Mouse (Mus musculus): ENCODE data around the gene Ppdpf. TPM values are rescaled to one million over a fixed set of nuclear protein-coding genes. Genes with fewer than 3 reads are reported as not detected.

The Ppdpf gene
- polyA plus RNA-seq, 1 experiment from 2014 or later = 101 TPM

GRCm38 (mm10) chr2:181153131-181153530 lies 33.9 kb upstream of the Ppdpf start:
- Histone ChIP-seq H3K27ac (no peak overlapping the region), H3K36me3 (no peaks in the 10 kb centered on the region), H3K4me2 (no peak overlapping the region), H3K4me3 (replicated peaks) (no peak overlapping the region), H3K27me3 (peaks cover 84% of the 10 kb centered on the region), H3K9ac (no peak overlapping the region), H3K4me1 (replicated peaks) (no peaks in the 10 kb centered on the region), H3K9me3 (replicated peaks) (no peaks in the 10 kb centered on the region)
- ATAC-seq (ENCODE audit: low read depth) (no peak), DNase-seq (no peak)
- 59% methylated on average over 1 of the region's 1 CpGs for WGBS (ENCODE audit: insufficient replicate concordance)

- Histone ChIP-seq H3K4me2 (no peak overlapping the region), H3K4me3 (replicated peaks) (no peak overlapping the region), H3K27ac (no peak overlapping the region), H3K9ac (no peak overlapping the region), H3K4me1 (replicated peaks) (no peaks in the 10 kb centered on the region), H3K36me3 (no peaks in the 10 kb centered on the region), H3K9me3 (replicated peaks) (no peaks in the 10 kb centered on the region), H3K27me3 (peaks cover 84% of the 10 kb centered on the region)
- ATAC-seq (ENCODE audit: low read depth) = no peak
- 4% methylated on average over 1 of the region's 1 CpGs for WGBS (ENCODE audit: insufficient replicate concordance)
- DNase-seq = no peak
These were observed 33.2 kb upstream of the Ppdpf start for GRCm38 (mm10) chr2:181153837-181154236.

- Histone ChIP-seq H3K9ac (no peak overlapping the region), H3K36me3 (no peaks in the 10 kb centered on the region), H3K4me1 (replicated peaks) (no peaks in the 10 kb centered on the region), H3K9me3 (replicated peaks) (no peaks in the 10 kb centered on the region), H3K4me2 (no peak overlapping the region), H3K27ac (no peak overlapping the region), H3K27me3 (peaks cover 83% of the 10 kb centered on the region), H3K4me3 (replicated peaks) (no peak overlapping the region)
- WGBS (ENCODE audit: insufficient replicate concordance) = 70% methylated on average over 3 of the region's 3 CpGs
- no peak for ATAC-seq (ENCODE audit: low read depth)
- no peak for DNase-seq
These were observed 32.7 kb upstream of the Ppdpf start for GRCm38 (mm10) chr2:181154361-181154760.

DNA sequence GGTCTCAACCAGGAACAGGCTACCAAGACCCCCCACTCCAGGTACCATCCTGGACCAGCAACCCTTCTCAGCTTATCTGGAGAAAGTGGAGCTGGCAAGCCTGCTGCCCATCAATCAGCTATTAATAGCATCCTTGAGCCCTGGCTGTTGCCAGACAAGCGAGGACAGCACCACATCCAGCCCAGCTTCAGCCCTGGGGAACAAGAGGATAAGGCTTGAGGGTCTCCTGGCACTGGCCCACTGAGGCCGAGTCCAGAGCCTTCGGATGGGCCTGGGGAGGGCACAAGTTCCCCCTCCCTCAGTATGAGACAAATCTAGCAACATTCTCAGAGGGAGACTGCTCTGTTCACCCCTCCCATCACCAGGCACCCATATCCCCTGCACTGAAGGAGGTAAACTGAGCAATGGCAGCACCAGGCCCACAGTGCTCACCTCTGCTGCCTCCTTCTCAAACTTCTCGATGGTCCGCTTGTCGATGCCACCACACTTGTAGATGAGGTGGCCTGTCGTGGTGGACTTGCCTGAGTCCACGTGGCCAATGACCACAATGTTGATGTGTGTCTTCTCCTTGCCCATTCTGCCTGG lies 32.1 kb upstream of the Ppdpf start:
- H3K4me3 ChIP-seq (replicated peaks) = no peak overlapping the region
- H3K9ac ChIP-seq = no peak overlapping the region
- no peak overlapping the region for H3K4me2 ChIP-seq
- 55% methylated on average over 8 of the region's 8 CpGs for WGBS (ENCODE audit: insufficient replicate concordance)
- H3K27me3 ChIP-seq = peaks cover 82% of the 10 kb centered on the region
- H3K27ac ChIP-seq = no peak overlapping the region
- H3K4me1 ChIP-seq (replicated peaks) = no peaks in the 10 kb centered on the region
- H3K9me3 ChIP-seq (replicated peaks) = no peaks in the 10 kb centered on the region
- no peak for ATAC-seq (ENCODE audit: low read depth)
- DNase-seq = no peak
- no peaks in the 10 kb centered on the region for H3K36me3 ChIP-seq

DNA sequence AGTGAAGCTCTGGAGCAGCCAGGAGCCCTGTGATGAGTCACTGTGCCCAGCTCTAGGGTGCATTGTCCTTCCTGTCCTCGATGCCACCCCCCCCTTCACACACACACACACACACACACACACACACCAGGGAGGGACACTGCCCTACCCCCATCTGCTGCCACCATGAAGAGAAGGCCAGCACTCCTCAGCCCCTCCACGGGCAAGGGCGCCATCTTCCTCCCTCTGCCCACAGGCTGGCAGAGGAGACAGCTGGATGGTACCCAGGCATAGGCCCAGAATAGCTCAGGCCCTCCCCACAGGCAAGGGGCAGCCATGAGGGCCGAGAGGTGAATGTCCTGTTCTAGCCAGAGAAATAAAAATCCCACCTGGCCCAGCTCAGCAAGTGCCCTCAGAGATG lies 31.2 kb upstream of the Ppdpf start:
- DNase-seq (no peak), ATAC-seq (ENCODE audit: low read depth) (no peak)
- H3K4me2 ChIP-seq = no peak overlapping the region
- H3K9ac ChIP-seq = no peak overlapping the region
- peaks cover 74% of the 10 kb centered on the region for H3K27me3 ChIP-seq
- H3K4me3 ChIP-seq (replicated peaks) = no peak overlapping the region
- H3K36me3 ChIP-seq = no peaks in the 10 kb centered on the region
- H3K9me3 ChIP-seq (replicated peaks) = no peaks in the 10 kb centered on the region
- WGBS (ENCODE audit: insufficient replicate concordance) = 45% methylated on average over 4 of the region's 4 CpGs
- no peaks in the 10 kb centered on the region for H3K4me1 ChIP-seq (replicated peaks)
- H3K27ac ChIP-seq = no peak overlapping the region

GRCm38 (mm10) chr2:181156248-181157121 lies 30.6 kb upstream of the Ppdpf start, which contains the start of gene Eef1a2:
TSS of gene Eef1a2 (minus strand) at chr2:181157014.
- ATAC-seq (ENCODE audit: low read depth) (no peak), DNase-seq (no peak)
- H3K9me3 ChIP-seq (replicated peaks) = no peaks in the 10 kb centered on the region
- H3K4me3 ChIP-seq (replicated peaks) = no peak within 1 kb of the TSS
- no peaks in the 10 kb centered on the region for H3K4me1 ChIP-seq (replicated peaks)
- no peaks in the 10 kb centered on the region for H3K36me3 ChIP-seq
- H3K27me3 ChIP-seq = peaks cover 68% of the 10 kb centered on the region
- H3K4me2 ChIP-seq = no peak within 1 kb of the TSS
- 5% methylated on average over 55 of the region's 55 CpGs for WGBS (ENCODE audit: insufficient replicate concordance)
- no peak within 1 kb of the TSS for H3K27ac ChIP-seq
- H3K9ac ChIP-seq = no peak within 1 kb of the TSS

DNA sequence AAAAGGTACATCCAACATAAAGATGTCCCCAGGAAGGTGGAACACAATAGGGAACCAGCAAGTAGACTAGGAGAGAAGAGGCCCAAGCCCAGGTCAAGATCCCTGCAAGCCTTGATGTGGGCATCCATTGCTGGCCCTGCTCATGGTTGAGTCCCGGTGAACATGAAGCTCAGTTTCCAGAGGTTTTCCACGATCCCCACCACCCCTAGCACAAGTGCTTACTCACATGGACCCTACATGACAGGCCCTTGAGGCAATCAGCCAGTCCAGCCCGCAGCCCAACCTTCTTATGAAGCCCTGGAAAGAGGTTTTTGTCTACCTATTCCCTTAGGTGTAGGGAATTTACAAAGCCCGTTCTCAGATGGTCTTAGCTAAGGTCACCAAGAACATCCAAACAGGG lies 29.9 kb upstream of the Ppdpf start:
- Histone ChIP-seq H3K27ac (no peak overlapping the region), H3K36me3 (no peaks in the 10 kb centered on the region), H3K9ac (no peak overlapping the region), H3K4me1 (replicated peaks) (no peaks in the 10 kb centered on the region), H3K27me3 (peaks cover 73% of the 10 kb centered on the region), H3K4me2 (no peak overlapping the region), H3K9me3 (replicated peaks) (no peaks in the 10 kb centered on the region), H3K4me3 (replicated peaks) (no peak overlapping the region)
- no peak for ATAC-seq (ENCODE audit: low read depth)
- WGBS (ENCODE audit: insufficient replicate concordance) = 64% methylated on average over 4 of the region's 4 CpGs
- no peak for DNase-seq

- H3K4me3 ChIP-seq (replicated peaks) = no peak overlapping the region
- H3K4me1 ChIP-seq (replicated peaks) = no peaks in the 10 kb centered on the region
- ATAC-seq (ENCODE audit: low read depth) (no peak), DNase-seq (no peak)
- 40% methylated on average over 6 of the region's 6 CpGs for WGBS (ENCODE audit: insufficient replicate concordance)
- no peak overlapping the region for H3K9ac ChIP-seq
- H3K9me3 ChIP-seq (replicated peaks) = no peaks in the 10 kb centered on the region
- H3K27ac ChIP-seq = no peak overlapping the region
- H3K36me3 ChIP-seq = no peaks in the 10 kb centered on the region
- no peak overlapping the region for H3K4me2 ChIP-seq
- H3K27me3 ChIP-seq = peaks cover 70% of the 10 kb centered on the region
These were observed 29.2 kb upstream of the Ppdpf start for GRCm38 (mm10) chr2:181157716-181158302.

DNA sequence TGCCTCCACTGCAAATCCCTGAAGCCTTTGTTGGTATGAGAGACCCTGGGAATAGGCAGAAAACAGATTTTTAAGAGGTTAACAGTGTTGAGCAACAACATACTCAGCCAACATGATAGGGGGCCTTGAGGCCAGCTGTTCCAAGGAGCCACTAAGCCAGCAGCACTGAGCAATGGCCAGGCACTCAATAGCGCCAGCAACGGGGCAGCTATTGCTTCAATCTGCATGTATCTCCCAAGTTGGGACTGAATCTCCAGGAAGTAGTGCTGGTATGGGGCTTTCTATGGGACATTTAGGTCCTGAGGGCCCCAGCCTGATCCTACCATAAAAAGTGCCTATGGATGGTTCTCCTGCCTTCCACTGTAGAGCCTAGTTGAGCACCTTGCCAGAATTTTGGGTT lies 28.6 kb upstream of the Ppdpf start:
- Histone ChIP-seq H3K9me3 (replicated peaks) (no peaks in the 10 kb centered on the region), H3K9ac (no peak overlapping the region), H3K4me3 (replicated peaks) (no peak overlapping the region), H3K27ac (no peak overlapping the region), H3K4me1 (replicated peaks) (no peaks in the 10 kb centered on the region), H3K36me3 (no peaks in the 10 kb centered on the region), H3K4me2 (no peak overlapping the region), H3K27me3 (peaks cover 64% of the 10 kb centered on the region)
- DNase-seq = no peak
- 69% methylated on average over 2 of the region's 2 CpGs for WGBS (ENCODE audit: insufficient replicate concordance)
- no peak for ATAC-seq (ENCODE audit: low read depth)

- no peak overlapping the region for H3K4me3 ChIP-seq (replicated peaks)
- H3K4me1 ChIP-seq (replicated peaks) = no peaks in the 10 kb centered on the region
- ATAC-seq (ENCODE audit: low read depth) (no peak), DNase-seq (no peak)
- H3K9ac ChIP-seq = no peak overlapping the region
- WGBS (ENCODE audit: insufficient replicate concordance) = 36% methylated on average over 7 of the region's 7 CpGs
- no peaks in the 10 kb centered on the region for H3K36me3 ChIP-seq
- peaks cover 63% of the 10 kb centered on the region for H3K27me3 ChIP-seq
- no peaks in the 10 kb centered on the region for H3K9me3 ChIP-seq (replicated peaks)
- H3K4me2 ChIP-seq = no peak overlapping the region
- no peak overlapping the region for H3K27ac ChIP-seq
These were observed 27.9 kb upstream of the Ppdpf start for GRCm38 (mm10) chr2:181159091-181159514.

- 5% methylated on average over 2 of the region's 2 CpGs for WGBS (ENCODE audit: insufficient replicate concordance)
- no peak overlapping the region for H3K4me2 ChIP-seq
- H3K9me3 ChIP-seq (replicated peaks) = no peaks in the 10 kb centered on the region
- peaks cover 56% of the 10 kb centered on the region for H3K27me3 ChIP-seq
- H3K36me3 ChIP-seq = no peaks in the 10 kb centered on the region
- no peak for ATAC-seq (ENCODE audit: low read depth)
- no peak overlapping the region for H3K4me3 ChIP-seq (replicated peaks)
- no peak overlapping the region for H3K27ac ChIP-seq
- DNase-seq = no peak
- no peak overlapping the region for H3K9ac ChIP-seq
- H3K4me1 ChIP-seq (replicated peaks) = no peaks in the 10 kb centered on the region
These were observed 27.3 kb upstream of the Ppdpf start for GRCm38 (mm10) chr2:181159771-181160170.

Data from liver, embryonic 13.5 days (tissue).